Mouse (Mus musculus): ENCODE measurements around the gene Tbxas1. TPM values are rescaled to one million over a fixed set of nuclear protein-coding genes. Genes with fewer than 3 reads are reported as not detected.

Gene Tbxas1
- polyA plus RNA-seq, 1 experiment from 2014 or later, result 0.37 TPM

DNA sequence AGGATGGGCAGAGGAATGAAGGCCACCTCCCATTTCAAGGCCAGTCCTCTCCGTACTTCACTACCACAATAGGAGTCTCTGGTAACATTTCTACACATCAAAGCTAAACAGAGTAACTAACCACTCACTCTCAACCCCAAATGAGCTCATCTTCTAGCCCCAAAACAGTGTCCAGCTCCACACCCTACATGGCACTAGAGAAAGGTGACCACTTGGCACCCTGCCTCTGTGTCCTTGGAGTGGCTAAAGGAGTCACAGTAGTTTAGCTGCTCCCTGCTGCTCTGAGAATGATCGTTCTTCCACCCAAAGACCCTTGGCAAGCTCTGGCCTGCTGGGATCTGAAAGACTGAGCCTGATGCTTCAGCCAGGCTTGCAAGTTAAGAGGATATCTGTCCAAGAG lies 109.4 kb downstream of the Tbxas1 start:
- ChIA-PET POLR2A (no interaction called here), CTCF (interaction anchor here (1.7 to 2.0 kb wide), 2 partner anchors 9 to 22 kb away, joined by 5 read pairs; no protein-coding TSS in a partner anchor)
- no peaks in the 10 kb centered on the region for H3K27me3 ChIP-seq
- DNase-seq (ENCODE audit: low read depth, low spot score) (no peak), ATAC-seq (no peak)
- in situ Hi-C loops (cut with MboI; ENCODE audit: low pct_unique_long_range_greater_than_20kb), result no loop called here
- no peak for TF ChIP-seq CTCF (IDR thresholded peaks at IDR 0.05)

DNA sequence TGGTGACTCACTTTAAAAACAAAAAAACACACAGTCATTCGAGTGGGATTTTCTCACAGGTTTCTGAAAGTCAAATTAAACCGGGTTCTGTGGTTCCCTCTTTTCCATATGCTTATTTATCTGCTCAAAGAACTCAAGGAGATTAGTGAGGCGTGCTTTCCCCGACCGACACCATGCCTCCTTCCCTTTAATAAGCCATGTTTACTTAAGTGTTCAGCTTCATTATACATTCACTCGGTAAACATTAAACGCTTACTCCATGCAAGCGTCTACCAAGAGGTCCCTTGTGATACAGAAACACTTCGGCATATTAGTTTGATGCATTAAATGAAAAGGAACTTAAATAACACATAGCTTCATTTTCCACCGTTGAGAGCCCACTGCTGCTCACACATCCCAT lies 111.4 kb downstream of the Tbxas1 start:
- CTCF ChIA-PET, result interaction anchor here (2.0 kb wide), 1 partner anchor 11 kb away, joined by 5 read pairs; no protein-coding TSS in a partner anchor
- POLR2A ChIA-PET, result interaction anchor here (1.3 kb wide), 1 partner anchor 13 kb away, joined by 3 read pairs; no protein-coding TSS in a partner anchor
- ATAC-seq (no peak), DNase-seq (ENCODE audit: low read depth, low spot score) (no peak)
- in situ Hi-C loops (cut with MboI; ENCODE audit: low pct_unique_long_range_greater_than_20kb), result no loop called here
- H3K27me3 ChIP-seq, result no peaks in the 10 kb centered on the region
- TF ChIP-seq CTCF (IDR thresholded peaks at IDR 0.05), result no peak

DNA sequence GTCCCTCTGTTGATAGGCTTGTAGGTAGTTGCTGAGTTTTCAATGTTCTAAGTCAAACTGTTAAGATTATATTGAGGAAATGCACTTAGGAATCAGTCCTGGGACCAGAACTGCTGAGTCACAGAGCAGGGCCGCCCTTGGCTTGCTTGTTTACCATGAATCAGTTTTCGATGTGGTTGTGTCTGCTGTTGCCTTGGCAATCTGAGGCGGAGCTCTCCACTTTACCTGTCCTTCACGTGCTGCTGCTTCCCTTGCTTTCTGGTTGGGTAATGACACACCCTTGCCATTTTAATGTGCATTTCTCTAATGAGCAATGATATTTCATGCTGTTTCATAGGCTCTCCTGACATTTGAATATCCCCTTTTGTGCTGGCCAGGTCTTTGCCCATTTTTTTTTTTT lies 116.8 kb downstream of the Tbxas1 start:
- in situ Hi-C loops (cut with MboI; ENCODE audit: low pct_unique_long_range_greater_than_20kb), result no loop called here
- DNase-seq (ENCODE audit: low read depth, low spot score) (no peak), ATAC-seq (no peak)
- ChIA-PET POLR2A (interaction anchor here (0.7 kb wide), 1 partner anchor 9 kb away, joined by 4 read pairs; no protein-coding TSS in a partner anchor), CTCF (interaction anchor here (0.6 kb wide), 1 partner anchor 237 kb away, joined by 3 read pairs; no protein-coding TSS in a partner anchor)
- H3K27me3 ChIP-seq, result no peaks in the 10 kb centered on the region
- no peak for TF ChIP-seq CTCF (IDR thresholded peaks at IDR 0.05)

DNA sequence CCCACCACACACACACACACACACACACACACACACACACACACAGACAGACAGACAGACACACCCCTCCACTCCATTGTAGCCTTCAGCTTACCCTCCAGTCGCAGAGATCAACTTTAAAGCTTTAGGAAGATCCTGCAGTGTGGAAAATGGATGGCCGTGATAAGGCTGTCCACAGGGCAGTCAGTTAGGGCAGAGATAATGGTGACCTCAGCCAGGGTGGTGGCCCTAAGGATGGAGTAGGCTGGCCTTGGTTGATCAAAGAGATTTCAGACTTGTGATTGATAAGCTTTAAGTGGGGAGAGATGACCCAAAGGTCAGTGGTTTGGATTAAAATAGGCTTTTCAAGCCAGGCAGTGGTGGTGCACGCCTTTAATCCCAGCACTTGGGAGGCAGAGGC lies 120.6 kb downstream of the Tbxas1 start:
- ATAC-seq (no peak), DNase-seq (ENCODE audit: low read depth, low spot score) (no peak)
- in situ Hi-C loops (cut with MboI; ENCODE audit: low pct_unique_long_range_greater_than_20kb), result no loop called here
- H3K27me3 ChIP-seq, result no peaks in the 10 kb centered on the region
- no peak for TF ChIP-seq CTCF (IDR thresholded peaks at IDR 0.05)
- POLR2A ChIA-PET, result interaction anchor here (2.0 kb wide), 1 partner anchor 11 kb away, joined by 8 read pairs; no protein-coding TSS in a partner anchor
- CTCF ChIA-PET, result no interaction called here

DNA sequence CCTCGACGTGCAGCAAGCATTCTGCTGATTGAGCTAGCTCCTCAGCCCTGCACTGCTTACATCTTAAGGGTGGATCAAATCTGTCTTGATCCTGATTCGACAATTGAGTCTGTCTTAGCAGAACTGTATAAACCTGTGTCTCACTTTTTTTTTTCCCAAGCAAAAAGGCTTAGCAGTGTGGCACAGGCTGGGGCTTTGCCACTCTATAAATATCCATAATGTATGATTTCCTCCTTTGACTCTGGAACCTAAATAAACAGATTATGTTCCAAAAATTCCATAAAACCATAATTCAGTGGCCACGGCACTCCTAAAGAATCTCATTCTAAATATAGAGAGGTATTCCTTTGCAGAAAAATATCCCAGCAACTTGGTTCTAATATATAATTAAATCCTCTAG lies 122.6 kb downstream of the Tbxas1 start:
- DNase-seq (ENCODE audit: low read depth, low spot score), result no peak
- TF ChIP-seq CTCF (IDR thresholded peaks at IDR 0.05), result no peak
- ATAC-seq, result no peak
- in situ Hi-C loops (cut with MboI; ENCODE audit: low pct_unique_long_range_greater_than_20kb), result no loop called here
- POLR2A ChIA-PET, result no interaction called here
- CTCF ChIA-PET, result no interaction called here
- H3K27me3 ChIP-seq, result no peaks in the 10 kb centered on the region

DNA sequence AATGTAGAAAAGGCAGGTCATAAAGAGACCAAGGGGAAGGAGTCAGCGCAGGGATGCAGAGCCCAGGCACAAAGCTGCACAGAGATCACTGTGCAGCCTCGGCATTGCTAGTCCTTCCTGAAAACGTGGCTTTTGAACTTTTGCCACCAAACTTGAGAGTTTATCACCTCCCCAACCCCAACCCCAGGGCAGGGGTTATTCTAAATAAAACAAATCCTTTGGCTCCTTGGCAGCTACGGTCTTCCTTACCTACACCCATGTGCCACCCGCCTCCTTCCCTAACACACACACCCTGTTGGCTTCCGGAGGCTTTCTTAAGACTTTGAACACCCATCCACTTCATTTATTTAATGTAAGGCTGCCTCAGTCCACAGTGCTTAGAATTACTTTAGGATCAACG lies 127.9 kb downstream of the Tbxas1 start:
- no peak for TF ChIP-seq CTCF (IDR thresholded peaks at IDR 0.05)
- ChIA-PET POLR2A (no interaction called here), CTCF (interaction anchor here (1.8 kb wide), 1 partner anchor 18 kb away, joined by 4 read pairs; no protein-coding TSS in a partner anchor)
- ATAC-seq (no peak), DNase-seq (ENCODE audit: low read depth, low spot score) (no peak)
- in situ Hi-C loops (cut with MboI; ENCODE audit: low pct_unique_long_range_greater_than_20kb), result no loop called here
- H3K27me3 ChIP-seq, result no peaks in the 10 kb centered on the region

DNA sequence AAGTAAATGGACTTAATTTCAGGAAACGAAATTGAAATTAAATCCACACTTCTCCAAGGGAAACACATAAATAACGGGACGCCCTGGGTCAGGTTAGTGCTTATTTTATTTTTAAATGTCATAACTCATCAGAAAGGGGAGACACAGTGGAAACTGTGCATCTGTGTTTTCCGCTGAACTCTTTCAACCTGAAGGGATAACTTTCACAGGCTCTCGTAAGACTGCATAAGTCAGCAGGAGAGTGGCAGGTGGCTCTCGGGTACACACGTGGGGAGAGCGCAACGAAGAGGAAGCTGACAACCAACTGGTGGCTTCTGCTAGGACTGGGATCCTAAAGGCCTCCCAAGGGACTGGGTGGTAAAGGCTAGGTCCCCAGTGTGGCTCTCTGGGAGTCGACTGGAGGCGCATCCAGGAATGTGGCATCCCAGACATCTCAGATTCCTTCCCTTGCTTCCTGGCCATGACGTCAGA lies 128.8 kb downstream of the Tbxas1 start:
- no peak for DNase-seq (ENCODE audit: low read depth, low spot score)

DNA sequence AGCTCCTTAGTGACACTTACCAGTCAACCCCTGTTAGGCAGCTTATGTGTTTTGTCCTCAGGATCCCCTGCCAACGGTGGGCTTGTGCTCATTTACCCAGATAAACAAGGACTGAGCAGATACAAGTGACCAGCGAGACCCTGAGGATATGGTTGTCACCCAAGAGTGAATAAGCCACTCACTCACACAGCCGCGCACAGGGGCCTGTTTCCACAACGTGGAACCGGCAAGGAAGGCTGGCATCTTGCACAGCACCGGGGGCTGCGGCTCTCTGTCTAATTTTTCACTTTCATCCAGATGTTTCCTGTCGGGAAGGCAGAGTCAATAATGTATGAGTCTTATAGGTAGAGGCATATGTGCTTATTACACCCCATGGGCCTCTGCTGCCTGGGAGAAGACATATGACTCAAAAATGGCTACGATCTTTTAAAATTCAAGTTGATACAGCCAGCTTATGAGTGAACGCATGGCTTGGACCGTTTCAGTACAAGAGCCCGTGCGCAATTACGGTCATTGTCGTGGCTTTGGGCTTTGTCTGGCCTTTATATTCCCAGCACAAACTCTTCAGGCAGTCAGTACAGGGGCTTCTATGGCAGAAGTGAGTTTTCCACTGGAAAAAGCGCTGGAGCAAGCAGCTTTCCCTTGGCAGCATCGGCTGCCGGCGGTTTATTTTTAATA lies 130.2 kb downstream of the Tbxas1 start:
- POLR2A ChIA-PET, result interaction anchor here (1.6 kb wide), 1 partner anchor 10 kb away, joined by 8 read pairs; no protein-coding TSS in a partner anchor
- no peak for ATAC-seq
- CTCF ChIA-PET, result interaction anchor here (2.5 kb wide), 1 partner anchor 10 kb away, joined by 7 read pairs; no protein-coding TSS in a partner anchor
- DNase-seq (ENCODE audit: low read depth, low spot score), result no peak
- no peak for TF ChIP-seq CTCF (IDR thresholded peaks at IDR 0.05)
- H3K27me3 ChIP-seq, result no peaks in the 10 kb centered on the region
- in situ Hi-C loops (cut with MboI; ENCODE audit: low pct_unique_long_range_greater_than_20kb), result loop anchor here (5.0 kb wide), 1 partner anchor 88 kb away; no protein-coding TSS in a partner anchor

More for the DNA sequence above, 128.8 kb downstream of the Tbxas1 start:
- in situ Hi-C loops (cut with MboI; ENCODE audit: low pct_unique_long_range_greater_than_20kb), result no loop called here
- TF ChIP-seq CTCF (IDR thresholded peaks at IDR 0.05), result no peak
- no peak for ATAC-seq
- ChIA-PET POLR2A (no interaction called here), CTCF (interaction anchor here (1.8 kb wide), 1 partner anchor 18 kb away, joined by 4 read pairs; no protein-coding TSS in a partner anchor)
- no peaks in the 10 kb centered on the region for H3K27me3 ChIP-seq

DNA sequence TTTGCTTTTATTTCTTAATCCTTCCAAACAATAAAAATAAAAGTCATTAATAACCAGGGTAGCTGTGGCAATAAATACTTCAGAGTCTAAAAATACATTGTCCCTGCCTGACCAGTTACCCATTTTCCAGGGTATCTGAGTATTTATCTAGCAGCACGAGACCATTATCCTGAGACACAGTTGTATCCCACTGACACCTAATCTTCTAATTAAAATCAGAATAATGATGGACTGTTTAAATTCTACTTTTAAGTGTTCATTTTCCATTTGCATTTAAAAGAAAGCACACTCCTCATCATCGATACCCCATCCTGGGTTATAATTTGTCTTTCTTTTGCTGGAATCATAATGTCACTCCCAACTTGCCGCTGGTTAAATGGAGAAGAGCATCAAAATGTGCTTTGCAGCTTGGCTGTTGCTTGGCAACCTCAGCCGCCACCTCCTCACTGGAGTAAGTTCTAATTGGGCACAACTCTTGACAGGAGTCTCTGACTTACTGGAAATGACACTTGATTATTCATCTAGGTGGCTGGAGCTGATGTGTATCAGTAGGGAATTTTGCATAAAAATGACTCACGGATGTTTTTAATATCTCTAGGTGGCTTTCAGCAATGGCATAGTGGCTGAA lies 130.9 kb downstream of the Tbxas1 start:
- TF ChIP-seq CTCF (IDR thresholded peaks at IDR 0.05), result no peak
- POLR2A ChIA-PET, result interaction anchor here (1.6 kb wide), 1 partner anchor 11 kb away, joined by 8 read pairs; no protein-coding TSS in a partner anchor
- CTCF ChIA-PET, result interaction anchor here (1.3 to 2.5 kb wide), 2 partner anchors 9 to 21 kb away, joined by 5 to 7 read pairs; no protein-coding TSS in a partner anchor
- no peak for ATAC-seq
- no peaks in the 10 kb centered on the region for H3K27me3 ChIP-seq
- DNase-seq (ENCODE audit: low read depth, low spot score), result no peak
- in situ Hi-C loops (cut with MboI; ENCODE audit: low pct_unique_long_range_greater_than_20kb), result loop anchor here (5.0 kb wide), 1 partner anchor 89 kb away; no protein-coding TSS in a partner anchor

DNA sequence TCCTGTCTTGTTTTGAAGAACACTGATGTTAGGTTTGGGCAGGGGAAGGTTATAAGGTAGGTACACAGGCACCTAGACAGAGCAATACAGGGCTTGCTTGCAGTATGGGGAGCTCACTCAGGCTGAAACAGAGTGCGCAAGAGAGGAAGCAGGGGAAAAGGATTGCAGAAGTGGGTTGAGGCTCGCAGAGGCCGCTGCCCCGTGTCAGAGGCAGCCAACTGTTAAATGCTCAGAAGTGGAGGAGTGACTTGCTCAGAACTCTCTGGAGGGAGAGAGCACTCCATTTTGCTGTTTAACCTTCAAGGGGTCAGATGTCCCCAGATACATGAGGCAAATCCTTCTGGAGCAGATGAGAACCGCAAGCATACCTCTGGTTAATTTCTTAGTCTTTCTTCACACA lies 132.0 kb downstream of the Tbxas1 start:
- DNase-seq (ENCODE audit: low read depth, low spot score), result no peak
- ChIA-PET POLR2A (interaction anchor here (1.6 kb wide), 1 partner anchor 12 kb away, joined by 8 read pairs; no protein-coding TSS in a partner anchor), CTCF (interaction anchor here (1.3 to 2.5 kb wide), 2 partner anchors 8 to 22 kb away, joined by 5 to 7 read pairs; no protein-coding TSS in a partner anchor)
- in situ Hi-C loops (cut with MboI; ENCODE audit: low pct_unique_long_range_greater_than_20kb), result loop anchor here (5.0 kb wide), 1 partner anchor 90 kb away; no protein-coding TSS in a partner anchor
- no peaks in the 10 kb centered on the region for H3K27me3 ChIP-seq
- TF ChIP-seq CTCF (IDR thresholded peaks at IDR 0.05), result no peak
- ATAC-seq, result peak; percentile 44

All from Patski (cell line).